ENCODE assay signal across 26 mouse cellular contexts in the genomic region with DNA sequence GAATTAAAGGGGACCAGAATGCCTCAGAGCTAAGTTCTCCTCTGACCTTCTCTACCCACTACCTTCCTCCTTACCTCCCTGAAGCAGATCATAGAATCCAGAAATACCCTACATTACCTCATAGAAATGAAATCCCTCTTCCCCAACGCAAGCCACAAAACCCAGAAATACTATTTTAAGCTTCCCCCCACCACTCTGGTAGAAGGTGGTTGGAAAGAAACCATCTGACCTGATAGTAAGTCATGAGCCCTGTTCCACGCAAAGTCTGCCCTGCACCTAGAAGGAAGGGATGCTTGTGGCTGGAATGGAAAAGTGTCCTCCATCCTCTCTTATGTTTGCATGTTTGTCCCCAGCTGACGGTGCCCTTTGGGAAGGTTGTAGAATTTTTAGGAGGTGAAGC.
DNase-seq lines count a peak whose midpoint lies in the region; ATAC-seq lines count a peak whose summit lies in the region.
"Had no signal": no experiment of that assay in that cellular context is flagged by ENCODE, and none has a peak within 500 bp of the region (broad histone marks: within the 10 kb centered on the region; RNA-seq: fewer than 3 reads in every experiment).

No protein-coding gene starts in this region.

- H3K4me1 ChIP-seq in heart, embryonic 16.5 days (ENCODE audit: control insufficient read depth, insufficient read depth, low read length), result peaks cover 12% of the 10 kb centered on the region; the same call in 1 of the 2 replicates
- H3K4me1 ChIP-seq: embryonic facial prominence, embryonic 13.5 days; embryonic facial prominence, embryonic 15.5 days; forebrain, embryonic 12.5 days had no signal

- no peak overlapping the region for H3K27ac ChIP-seq in heart, embryonic 16.5 days (ENCODE audit: low read length)
- H3K27ac ChIP-seq: embryonic facial prominence, embryonic 13.5 days; embryonic facial prominence, embryonic 15.5 days; forebrain, embryonic 10.5 days; forebrain, embryonic 12.5 days had no signal

- intact Hi-C loops in left cerebral cortex, postnatal 14 days (cut with DNase I), result no loop called here

- no peaks in the 10 kb centered on the region for H3K27me3 ChIP-seq in heart, embryonic 16.5 days (ENCODE audit: control insufficient read depth, insufficient read depth, low read length)
- H3K27me3 ChIP-seq: embryonic facial prominence, embryonic 13.5 days; embryonic facial prominence, embryonic 15.5 days; forebrain, embryonic 12.5 days; Patski had no signal

- 53% methylated on average over 3 of the region's 3 CpGs for WGBS in heart, embryonic 16.5 days

- H3K4me2 ChIP-seq in heart, embryonic 16.5 days (ENCODE audit: low read depth, low read length), result no peak overlapping the region
- H3K4me2 ChIP-seq: embryonic facial prominence, embryonic 13.5 days; embryonic facial prominence, embryonic 15.5 days; forebrain, embryonic 12.5 days had no signal

- no peaks in the 10 kb centered on the region for H3K9me3 ChIP-seq in heart, embryonic 16.5 days (replicated peaks; ENCODE audit: control insufficient read depth, low read length)
- H3K9me3 ChIP-seq: embryonic facial prominence, embryonic 13.5 days; embryonic facial prominence, embryonic 15.5 days; forebrain, embryonic 10.5 days; forebrain, embryonic 12.5 days had no signal

- H3K36me3 ChIP-seq in heart, embryonic 16.5 days (ENCODE audit: control insufficient read depth, insufficient read depth), result no peaks in the 10 kb centered on the region
- H3K36me3 ChIP-seq: embryonic facial prominence, embryonic 13.5 days; embryonic facial prominence, embryonic 15.5 days; forebrain, embryonic 10.5 days; forebrain, embryonic 12.5 days; G1E had no signal

- ATAC-seq in heart, embryonic 16.5 days (replicated peaks; ENCODE audit: extremely low read depth, insufficient read depth, low FRiP score), result 0 out of 2 replicates have a peak, but pooled peaks have one; percentile 18
- ATAC-seq in common myeloid progenitor, adult 5-6 weeks (replicated peaks; ENCODE audit: low read depth, poor library complexity, severe bottlenecking), result peak; percentile 65
- ATAC-seq in hematopoietic stem cell, adult 5-6 weeks (replicated peaks in 1 of 2; ENCODE audit: insufficient read depth in 1 of 2, low FRiP score in 2 of 2, low TSS enrichment in 1 of 2, low read depth in 1 of 2, poor library complexity in 2 of 2, severe bottlenecking in 2 of 2), result peak; percentile 25 to 35; a peak in 2 of 4 replicates
- ATAC-seq in megakaryocyte progenitor cell, adult 5-6 weeks (replicated peaks; ENCODE audit: poor library complexity), result peak; percentile 56
- ATAC-seq: activated CD4-positive, CD25-positive, alpha-beta regulatory T cell, adult 4 months; forebrain, embryonic 14.5 days; forebrain, embryonic 16.5 days; Patski had no signal

- H3K9ac ChIP-seq in heart, embryonic 16.5 days (ENCODE audit: low read length), result no peak overlapping the region
- H3K9ac ChIP-seq: embryonic facial prominence, embryonic 13.5 days; embryonic facial prominence, embryonic 15.5 days; forebrain, embryonic 12.5 days had no signal

- H3K4me3 ChIP-seq in heart, embryonic 16.5 days (ENCODE audit: low read length), result no peak overlapping the region
- H3K4me3 ChIP-seq: embryonic facial prominence, embryonic 13.5 days; embryonic facial prominence, embryonic 15.5 days; erythroblast, embryonic 14.5 days; forebrain, embryonic 10.5 days; forebrain, embryonic 12.5 days had no signal

- DNase-seq in heart, adult 18-20 months, result no peak
- no peak for DNase-seq in embryo, embryonic 9.5 days (ENCODE audit: extremely low spot score)
- DNase-seq in gastrocnemius, postnatal 10 days, result no peak
- DNase-seq in left cerebral cortex, postnatal 14 days (ENCODE audit: low spot score in 2 of 2), result no peak
- DNase-seq: adrenal gland, adult 8-10 months; adrenal gland, postnatal 14 days; cerebellum, adult 11 months; cerebellum, adult 18-20 months; cerebellum, adult 8-10 months; cerebellum, adult 9-11 months; cerebellum, postnatal 14 days; cerebellum, postnatal 36 days had no signal
